Mouse (Mus musculus): Measurements from ENCODE around the gene Tns1.

Gene Tns1

GRCm38 (mm10) chr1:73932421-73933145, 191.7 kb downstream of the Tns1 start:
- DNase-seq (ENCODE audit: low spot score): no peak

GRCm38 (mm10) chr1:73931851-73932250, 192.4 kb downstream of the Tns1 start:
- no peak for DNase-seq (ENCODE audit: low spot score)

GRCm38 (mm10) chr1:73930411-73931134, 193.7 kb downstream of the Tns1 start:
- peak; percentile 10 for DNase-seq (ENCODE audit: low spot score)

- DNase-seq (ENCODE audit: low spot score): no peak
These were observed 194.3 kb downstream of the Tns1 start for GRCm38 (mm10) chr1:73929952-73930329.

- DNase-seq (ENCODE audit: low spot score): no peak
These were observed 194.9 kb downstream of the Tns1 start for GRCm38 (mm10) chr1:73929211-73929951.

GRCm38 (mm10) chr1:73928385-73928784, 195.9 kb downstream of the Tns1 start:
- no peak for DNase-seq (ENCODE audit: low spot score)

GRCm38 (mm10) chr1:73927819-73928218, 196.4 kb downstream of the Tns1 start:
- no peak for DNase-seq (ENCODE audit: low spot score)

GRCm38 (mm10) chr1:73926279-73926678, 198.0 kb downstream of the Tns1 start:
- no peak for DNase-seq (ENCODE audit: low spot score)

- no peak for DNase-seq (ENCODE audit: low spot score)
These were observed 199.2 kb downstream of the Tns1 start for GRCm38 (mm10) chr1:73924871-73925610.

GRCm38 (mm10) chr1:73924210-73924609, 200.0 kb downstream of the Tns1 start:
- no peak for DNase-seq (ENCODE audit: low spot score)

GRCm38 (mm10) chr1:73923185-73923584, 201.1 kb downstream of the Tns1 start:
- DNase-seq (ENCODE audit: low spot score): no peak

GRCm38 (mm10) chr1:73920701-73921100, 203.5 kb downstream of the Tns1 start:
- DNase-seq (ENCODE audit: low spot score): no peak

- no peak for DNase-seq (ENCODE audit: low spot score)
These were observed 204.3 kb downstream of the Tns1 start for GRCm38 (mm10) chr1:73919909-73920308.

GRCm38 (mm10) chr1:73918001-73918400, 206.2 kb downstream of the Tns1 start:
- DNase-seq (ENCODE audit: low spot score): no peak

GRCm38 (mm10) chr1:73916298-73916697, 208.0 kb downstream of the Tns1 start:
- DNase-seq (ENCODE audit: low spot score): no peak

GRCm38 (mm10) chr1:73915218-73916070, 208.8 kb downstream of the Tns1 start:
- DNase-seq (ENCODE audit: low spot score): no peak

GRCm38 (mm10) chr1:73914076-73914475, 210.2 kb downstream of the Tns1 start:
- DNase-seq (ENCODE audit: low spot score): no peak

- DNase-seq (ENCODE audit: low spot score): no peak
These were observed 210.9 kb downstream of the Tns1 start for GRCm38 (mm10) chr1:73913071-73914005.

- no peak for DNase-seq (ENCODE audit: low spot score)
These were observed 211.8 kb downstream of the Tns1 start for GRCm38 (mm10) chr1:73912466-73912865.

GRCm38 (mm10) chr1:73911981-73912380, 212.3 kb downstream of the Tns1 start:
- no peak for DNase-seq (ENCODE audit: low spot score)

Measured in T-cell, adult 2 months (primary cell).